Mouse (Mus musculus): ENCODE data around the gene Sh3gl2.

- TF ChIP-seq CTCF (IDR thresholded peaks at IDR 0.05; ENCODE audit: low read depth) (no peak), EP300 (optimal IDR thresholded peaks at IDR 0.05) (no peak)
Observed at GRCm38 (mm10) chr4:85260687-85261658, 56.0 kb downstream of the Sh3gl2 start.
